Mouse (Mus musculus): ENCODE data around the gene Rbck1.
"Not testable (repeated sequence)": the region's sequence is repeated elsewhere in the genome, so short reads cannot be mapped to it uniquely, and the experiment has no call there.

- TF ChIP-seq POLR2A (IDR thresholded peaks at IDR 0.05; ENCODE audit: low read depth, low read length); CTCF (IDR thresholded peaks at IDR 0.05; ENCODE audit: extremely low read depth, insufficient read length, insufficient replicate concordance, low read depth, low read length): not testable (repeated sequence)
Measured at GRCm38 (mm10) chr2:152289623-152290022, 42.8 kb downstream of the Rbck1 start.
